Mouse (Mus musculus): ENCODE data around the gene Gm14409. TPM values are rescaled to one million over a fixed set of nuclear protein-coding genes. Genes with fewer than 3 reads are reported as not detected.
"Not testable (repeated sequence)": the region's sequence is repeated elsewhere in the genome, so short reads cannot be mapped to it uniquely, and the experiment has no call there.

Gene Gm14409
- 8.8 and 9.0 TPM in 2 replicates for polyA plus RNA-seq (2011; ENCODE audit: insufficient read depth, insufficient read length, low read depth, missing spikeins)

GRCm38 (mm10) chr2:177266936-177267335 lies at the start of gene Gm14409:
TSS of gene Gm14409 (minus strand) at chr2:177267036.
- H3K4me1 ChIP-seq (ENCODE audit: control insufficient read depth, insufficient read depth, low read length); H3K9ac ChIP-seq (ENCODE audit: low read depth, poor library complexity, severe bottlenecking); H3K9me3 ChIP-seq (replicated peaks; ENCODE audit: control insufficient read depth, insufficient read depth, low read length, poor library complexity, severe bottlenecking); H3K4me3 ChIP-seq (ENCODE audit: low read depth, low read length); H3K27me3 ChIP-seq (ENCODE audit: control insufficient read depth, insufficient read depth, low read length, poor library complexity, severe bottlenecking); H3K36me3 ChIP-seq (ENCODE audit: control insufficient read depth, insufficient read depth, low read length, poor library complexity, severe bottlenecking); H3K27ac ChIP-seq (ENCODE audit: insufficient read depth, low read length): not testable (repeated sequence)

- H3K27ac ChIP-seq (ENCODE audit: insufficient read depth, low read length); H3K4me1 ChIP-seq (ENCODE audit: control insufficient read depth, insufficient read depth, low read length); H3K9me3 ChIP-seq (replicated peaks; ENCODE audit: control insufficient read depth, insufficient read depth, low read length, poor library complexity, severe bottlenecking); H3K36me3 ChIP-seq (ENCODE audit: control insufficient read depth, insufficient read depth, low read length, poor library complexity, severe bottlenecking); H3K9ac ChIP-seq (ENCODE audit: low read depth, poor library complexity, severe bottlenecking); H3K27me3 ChIP-seq (ENCODE audit: control insufficient read depth, insufficient read depth, low read length, poor library complexity, severe bottlenecking); H3K4me3 ChIP-seq (ENCODE audit: low read depth, low read length): not testable (repeated sequence)
These were observed 42.8 kb upstream of the Gm14409 start for GRCm38 (mm10) chr2:177309627-177310026.

GRCm38 (mm10) chr2:177304980-177305379 lies 38.1 kb upstream of the Gm14409 start:
- H3K27me3 ChIP-seq (ENCODE audit: control insufficient read depth, insufficient read depth, low read length, poor library complexity, severe bottlenecking); H3K9ac ChIP-seq (ENCODE audit: low read depth, poor library complexity, severe bottlenecking); H3K9me3 ChIP-seq (replicated peaks; ENCODE audit: control insufficient read depth, insufficient read depth, low read length, poor library complexity, severe bottlenecking); H3K27ac ChIP-seq (ENCODE audit: insufficient read depth, low read length); H3K4me1 ChIP-seq (ENCODE audit: control insufficient read depth, insufficient read depth, low read length); H3K36me3 ChIP-seq (ENCODE audit: control insufficient read depth, insufficient read depth, low read length, poor library complexity, severe bottlenecking); H3K4me3 ChIP-seq (ENCODE audit: low read depth, low read length): not testable (repeated sequence)

GRCm38 (mm10) chr2:177283701-177284100 lies 16.9 kb upstream of the Gm14409 start:
- H3K27me3 ChIP-seq (ENCODE audit: control insufficient read depth, insufficient read depth, low read length, poor library complexity, severe bottlenecking); H3K36me3 ChIP-seq (ENCODE audit: control insufficient read depth, insufficient read depth, low read length, poor library complexity, severe bottlenecking); H3K9me3 ChIP-seq (replicated peaks; ENCODE audit: control insufficient read depth, insufficient read depth, low read length, poor library complexity, severe bottlenecking); H3K4me3 ChIP-seq (ENCODE audit: low read depth, low read length); H3K4me1 ChIP-seq (ENCODE audit: control insufficient read depth, insufficient read depth, low read length); H3K27ac ChIP-seq (ENCODE audit: insufficient read depth, low read length); H3K9ac ChIP-seq (ENCODE audit: low read depth, poor library complexity, severe bottlenecking): not testable (repeated sequence)

- H3K4me3 ChIP-seq (ENCODE audit: low read depth, low read length), result peak overlapping the region; percentile 55
- H3K27ac ChIP-seq (ENCODE audit: insufficient read depth, low read length); H3K36me3 ChIP-seq (ENCODE audit: control insufficient read depth, insufficient read depth, low read length, poor library complexity, severe bottlenecking); H3K4me1 ChIP-seq (ENCODE audit: control insufficient read depth, insufficient read depth, low read length); H3K9ac ChIP-seq (ENCODE audit: low read depth, poor library complexity, severe bottlenecking); H3K9me3 ChIP-seq (replicated peaks; ENCODE audit: control insufficient read depth, insufficient read depth, low read length, poor library complexity, severe bottlenecking); H3K27me3 ChIP-seq (ENCODE audit: control insufficient read depth, insufficient read depth, low read length, poor library complexity, severe bottlenecking): not testable (repeated sequence)
These were observed 10.9 kb upstream of the Gm14409 start for GRCm38 (mm10) chr2:177277754-177278153.

GRCm38 (mm10) chr2:177272237-177272636 lies 5.4 kb upstream of the Gm14409 start:
- Histone ChIP-seq H3K4me3 (ENCODE audit: low read depth, low read length) (peak overlapping the region; percentile 74), H3K9ac (ENCODE audit: low read depth, poor library complexity, severe bottlenecking) (peak overlapping the region; percentile 75), H3K27ac (ENCODE audit: insufficient read depth, low read length) (peak overlapping the region; percentile 51; the same call in 1 of the 2 replicates)
- H3K9me3 ChIP-seq (replicated peaks; ENCODE audit: control insufficient read depth, insufficient read depth, low read length, poor library complexity, severe bottlenecking); H3K27me3 ChIP-seq (ENCODE audit: control insufficient read depth, insufficient read depth, low read length, poor library complexity, severe bottlenecking); H3K36me3 ChIP-seq (ENCODE audit: control insufficient read depth, insufficient read depth, low read length, poor library complexity, severe bottlenecking); H3K4me1 ChIP-seq (ENCODE audit: control insufficient read depth, insufficient read depth, low read length): not testable (repeated sequence)

GRCm38 (mm10) chr2:177247449-177247848 lies 19.4 kb downstream of the Gm14409 start:
- not testable (repeated sequence) for H3K36me3 ChIP-seq (ENCODE audit: control insufficient read depth, insufficient read depth, low read length, poor library complexity, severe bottlenecking); H3K4me3 ChIP-seq (ENCODE audit: low read depth, low read length); H3K4me1 ChIP-seq (ENCODE audit: control insufficient read depth, insufficient read depth, low read length); H3K27ac ChIP-seq (ENCODE audit: insufficient read depth, low read length); H3K27me3 ChIP-seq (ENCODE audit: control insufficient read depth, insufficient read depth, low read length, poor library complexity, severe bottlenecking); H3K9ac ChIP-seq (ENCODE audit: low read depth, poor library complexity, severe bottlenecking); H3K9me3 ChIP-seq (replicated peaks; ENCODE audit: control insufficient read depth, insufficient read depth, low read length, poor library complexity, severe bottlenecking)

GRCm38 (mm10) chr2:177230461-177230860 lies 36.4 kb downstream of the Gm14409 start:
- H3K27ac ChIP-seq (ENCODE audit: insufficient read depth, low read length), result peak overlapping the region; percentile 51
- not testable (repeated sequence) for H3K4me1 ChIP-seq (ENCODE audit: control insufficient read depth, insufficient read depth, low read length); H3K27me3 ChIP-seq (ENCODE audit: control insufficient read depth, insufficient read depth, low read length, poor library complexity, severe bottlenecking); H3K4me3 ChIP-seq (ENCODE audit: low read depth, low read length); H3K9me3 ChIP-seq (replicated peaks; ENCODE audit: control insufficient read depth, insufficient read depth, low read length, poor library complexity, severe bottlenecking); H3K36me3 ChIP-seq (ENCODE audit: control insufficient read depth, insufficient read depth, low read length, poor library complexity, severe bottlenecking); H3K9ac ChIP-seq (ENCODE audit: low read depth, poor library complexity, severe bottlenecking)

Other genes starting within 250 kb of the Gm14409 start
- 21.7 and 24.2 TPM in 2 replicates for gene Gm14401, start 192.7 kb downstream of the Gm14409 start, polyA plus RNA-seq (2011; ENCODE audit: insufficient read depth, insufficient read length, low read depth, missing spikeins)
- 3.8 and 11.5 TPM in 2 replicates for gene Gm14410, start 60.6 kb downstream of the Gm14409 start, polyA plus RNA-seq (2011; ENCODE audit: insufficient read depth, insufficient read length, low read depth, missing spikeins)
- gene Gm14412, start 57.3 kb upstream of the Gm14409 start, polyA plus RNA-seq (2011; ENCODE audit: insufficient read depth, insufficient read length, low read depth, missing spikeins), result 10.2 and 10.6 TPM in 2 replicates
- gene Gm14418, start 131.3 kb upstream of the Gm14409 start, polyA plus RNA-seq (2011; ENCODE audit: insufficient read depth, insufficient read length, low read depth, missing spikeins), result 21.1 and 30.7 TPM in 2 replicates
- gene Zfp970, start 197.7 kb upstream of the Gm14409 start, polyA plus RNA-seq (2011; ENCODE audit: insufficient read depth, insufficient read length, low read depth, missing spikeins), result 8.4 and 14.7 TPM in 2 replicates
- 9.9 and 11.0 TPM in 2 replicates for gene Gm14403, start 231.2 kb upstream of the Gm14409 start, polyA plus RNA-seq (2011; ENCODE audit: insufficient read depth, insufficient read length, low read depth, missing spikeins)

Measured in ES-Bruce4 (cell line).